Mouse (Mus musculus) limb, embryonic 13.5 days (tissue): Measurements from ENCODE around the gene Slc2a12. TPM values are rescaled to one million over a fixed set of nuclear protein-coding genes. Genes with fewer than 3 reads are reported as not detected.
A peak's percentile ranks its signal among the peaks of the same experiment; 100 is the strongest.

Experiments
- ATAC-seq: fragments of 200-750 bp; cut with Nextera tagmentation; 2 replicates; pipeline ENCODE4 v1.8.0; 2017; ENCODE audit warnings: low read depth, moderate number of reproducible peaks, moderate TSS enrichment; ENCODE audit not compliant: low FRiP score
- H3K27ac ChIP-seq: fragments of 300-500 bp; sonication (generic); 2 replicates; pipeline ENCODE4 v1.5.1; 2015; ENCODE audit warnings: inconsistent platforms, mild to moderate bottlenecking, moderate library complexity
- H3K27me3 ChIP-seq: fragments of 300-500 bp; sonication (generic); 2 replicates; pipeline ENCODE4 v1.6.1; 2015; ENCODE audit warnings: mild to moderate bottlenecking, inconsistent platforms
- H3K36me3 ChIP-seq: fragments of 300-500 bp; sonication (generic); 2 replicates; pipeline ENCODE4 v1.6.1; 2015; ENCODE audit warnings: inconsistent platforms, mild to moderate bottlenecking, moderate library complexity
- H3K4me1 ChIP-seq: fragments of 300-500 bp; sonication (generic); 2 replicates; pipeline ENCODE4 v1.6.1; 2015; ENCODE audit warnings: inconsistent platforms
- H3K4me2 ChIP-seq: fragments of 300-500 bp; sonication (generic); replicated peaks from 2 replicates; pipeline ENCODE4 v1.6.1; 2015; ENCODE audit warnings: inconsistent platforms, mild to moderate bottlenecking, moderate library complexity
- H3K4me3 ChIP-seq: fragments of 300-500 bp; sonication (generic); 2 replicates; pipeline ENCODE4 v1.5.1; 2015; ENCODE audit warnings: moderate library complexity, mild to moderate bottlenecking, inconsistent platforms
- H3K9ac ChIP-seq: fragments of 300-500 bp; sonication (generic); 2 replicates; pipeline ENCODE4 v1.6.1; 2015; ENCODE audit warnings: mild to moderate bottlenecking, inconsistent platforms
- H3K9me3 ChIP-seq: fragments of 300-500 bp; sonication (generic); 2 replicates; pipeline ENCODE4 v1.6.1; 2016; ENCODE audit warnings: inconsistent platforms
- WGBS: fragments of 180-500 bp; shearing (Covaris S2); methylation state at CpG from one replicate; pipeline ENCODE4 v1.1.7; 2015; 5-methylcytosine and 5-hydroxymethylcytosine counted together
- polyA plus RNA-seq: library from polyadenylated mRNA; unstranded; fragments of >200 nt; fragmentation: Nextera tagmentation; extraction: Ambion mirVana; gene quantifications from 2 replicates; pipeline ENCODE4 v1.2.1, GENCODE M21; 2015

Slc2a12 gene
- 1.8 and 2.2 TPM in 2 replicates for polyA plus RNA-seq

DNA sequence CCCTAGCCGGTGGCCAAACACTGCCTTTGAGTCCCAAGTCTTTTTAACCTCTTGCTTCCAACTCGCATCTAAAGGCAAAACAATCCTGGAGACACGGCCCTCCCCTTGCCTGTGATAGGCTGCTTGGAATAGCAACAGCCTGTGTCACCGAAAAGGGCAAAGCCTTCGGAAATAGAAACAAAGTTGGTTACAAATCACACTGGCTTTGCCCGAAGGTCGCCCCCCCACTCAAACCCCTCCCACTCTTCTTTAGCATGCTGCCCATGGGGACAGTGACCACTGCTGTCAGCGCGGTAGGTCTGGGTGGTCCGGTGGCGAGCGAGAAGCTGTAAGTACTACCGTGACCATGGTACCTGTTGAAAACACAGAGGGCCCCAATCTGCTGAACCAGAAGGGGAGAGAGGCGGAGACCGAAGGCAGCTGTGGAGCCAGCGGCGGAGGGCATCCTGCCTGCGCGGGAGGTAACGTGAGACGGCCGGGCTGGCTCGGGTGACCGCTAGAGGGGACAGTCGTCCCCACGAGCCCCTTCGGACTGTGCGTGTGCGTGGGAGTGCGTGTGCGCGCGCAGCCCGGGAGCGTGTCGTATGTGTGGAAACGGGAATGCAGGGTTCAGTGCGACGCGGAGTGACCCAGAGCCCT, at the start of gene Slc2a12:
Gene Slc2a12 (plus strand): TSS at position 159 of the 639 bp plus-strand sequence.
- Histone ChIP-seq H3K4me2 (peak within 1 kb of the TSS; percentile 72), H3K9me3 (peaks cover 10% of the 10 kb centered on the region), H3K4me1 (0 out of 2 replicates have a peak, but pooled peaks cover 10% of the 10 kb centered on the region), H3K9ac (peak within 1 kb of the TSS; percentile 65), H3K27me3 (no peaks in the 10 kb centered on the region), H3K4me3 (peak within 1 kb of the TSS; percentile 52), H3K36me3 (no peaks in the 10 kb centered on the region), H3K27ac (peak within 1 kb of the TSS; percentile 70; the same call in 1 of the 2 replicates)
- WGBS: 4% methylated on average over 40 of the region's 40 CpGs
- ATAC-seq: peak; percentile 80

GRCm38 (mm10) chr10:22598908-22599480, 45.8 kb upstream of the Slc2a12 start:
- Histone ChIP-seq H3K4me2 (no peak overlapping the region), H3K4me3 (no peak overlapping the region), H3K36me3 (no peaks in the 10 kb centered on the region), H3K27me3 (no peaks in the 10 kb centered on the region), H3K27ac (no peak overlapping the region), H3K9me3 (peaks cover 5% of the 10 kb centered on the region; the same call in 1 of the 2 replicates), H3K4me1 (no peaks in the 10 kb centered on the region), H3K9ac (no peak overlapping the region)
- no peak for ATAC-seq
- 92% methylated on average over 8 of the region's 8 CpGs for WGBS

DNA sequence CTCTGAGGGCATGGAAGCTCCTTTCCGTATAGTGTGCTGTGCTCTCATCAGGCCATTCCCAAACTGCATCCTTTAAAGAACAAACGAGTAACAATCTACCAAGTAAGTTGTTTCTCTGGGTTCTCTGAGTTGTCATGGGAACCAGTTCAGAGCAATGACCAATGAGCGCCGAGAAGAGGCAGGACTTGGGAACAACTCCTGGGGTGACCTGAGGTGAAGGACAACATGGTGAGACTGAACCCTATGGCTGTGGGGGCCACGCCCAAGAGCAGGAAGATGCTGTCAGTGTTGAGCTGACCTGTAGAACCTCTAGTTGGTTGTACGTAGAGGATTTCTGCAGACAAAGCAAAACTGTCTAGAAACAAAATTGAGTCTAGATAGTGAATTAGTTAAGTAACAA, 43.8 kb upstream of the Slc2a12 start:
- H3K4me1 ChIP-seq: no peaks in the 10 kb centered on the region
- 85% methylated on average over 6 of the region's 6 CpGs for WGBS
- no peak overlapping the region for H3K4me3 ChIP-seq
- no peaks in the 10 kb centered on the region for H3K27me3 ChIP-seq
- H3K9ac ChIP-seq: no peak overlapping the region
- no peaks in the 10 kb centered on the region for H3K36me3 ChIP-seq
- peaks cover 5% of the 10 kb centered on the region; the same call in 1 of the 2 replicates for H3K9me3 ChIP-seq
- H3K4me2 ChIP-seq: no peak overlapping the region
- no peak overlapping the region for H3K27ac ChIP-seq
- ATAC-seq: no peak

DNA sequence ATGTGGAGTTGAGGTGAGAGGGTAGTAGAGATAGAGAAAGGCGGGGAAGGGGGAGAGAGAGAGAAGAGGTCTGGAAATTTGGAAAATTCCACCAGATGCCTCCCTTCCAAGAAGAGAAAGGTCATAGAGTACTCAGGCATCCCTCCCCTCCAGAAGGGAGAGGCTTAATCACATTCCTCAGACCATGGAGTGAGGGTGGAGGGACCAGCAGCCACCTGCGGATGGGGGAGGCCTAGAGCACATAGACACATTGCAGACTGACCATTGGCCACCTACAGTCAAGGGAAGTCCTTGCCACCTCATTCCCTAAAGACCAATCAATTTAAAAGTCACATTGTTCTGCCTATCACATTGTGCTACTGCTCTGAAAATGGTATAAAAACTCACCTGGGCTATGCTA, 40.0 kb upstream of the Slc2a12 start:
- Histone ChIP-seq H3K4me2 (no peak overlapping the region), H3K9me3 (peaks cover 5% of the 10 kb centered on the region; the same call in 1 of the 2 replicates), H3K4me3 (no peak overlapping the region), H3K36me3 (no peaks in the 10 kb centered on the region), H3K27me3 (no peaks in the 10 kb centered on the region), H3K4me1 (peaks cover 22% of the 10 kb centered on the region), H3K27ac (no peak overlapping the region), H3K9ac (no peak overlapping the region)
- no peak for ATAC-seq
- 70% methylated on average over 2 of the region's 2 CpGs for WGBS

DNA sequence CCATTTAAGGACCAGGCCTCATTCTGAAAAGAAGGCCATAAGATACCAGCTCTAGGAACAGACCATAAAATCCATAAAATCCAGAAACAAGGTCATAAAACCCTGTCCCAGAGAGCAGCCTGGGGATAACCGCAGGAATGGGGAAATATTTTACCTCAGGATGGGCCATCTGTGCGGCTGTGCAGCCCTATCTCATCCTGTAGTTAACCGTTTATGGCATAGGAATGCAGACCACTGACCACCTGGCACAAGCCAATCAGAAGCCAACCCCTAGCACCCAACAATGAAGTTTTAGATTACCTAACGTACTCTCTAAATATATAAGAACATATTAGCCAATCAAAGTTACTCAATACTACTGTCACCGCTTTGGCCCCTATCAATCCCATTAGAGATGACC, 36.5 kb upstream of the Slc2a12 start:
- peak; percentile 80 for ATAC-seq
- Histone ChIP-seq H3K4me2 (no peak overlapping the region), H3K27ac (no peak overlapping the region), H3K4me3 (no peak overlapping the region), H3K9me3 (no peaks in the 10 kb centered on the region), H3K36me3 (no peaks in the 10 kb centered on the region), H3K4me1 (peaks cover 22% of the 10 kb centered on the region), H3K9ac (no peak overlapping the region), H3K27me3 (no peaks in the 10 kb centered on the region)
- 29% methylated on average over 5 of the region's 5 CpGs for WGBS

- Histone ChIP-seq H3K9me3 (no peaks in the 10 kb centered on the region), H3K27me3 (no peaks in the 10 kb centered on the region), H3K9ac (peak overlapping the region; percentile 2; the same call in 1 of the 2 replicates), H3K4me1 (peaks cover 22% of the 10 kb centered on the region), H3K36me3 (no peaks in the 10 kb centered on the region), H3K4me3 (no peak overlapping the region), H3K4me2 (peak overlapping the region; percentile 47), H3K27ac (peak overlapping the region; percentile 23; the same call in 1 of the 2 replicates)
- ATAC-seq: peak; percentile 68
- WGBS: 10% methylated on average over 11 of the region's 11 CpGs
Measured at GRCm38 (mm10) chr10:22608799-22609357, 35.9 kb upstream of the Slc2a12 start.

DNA sequence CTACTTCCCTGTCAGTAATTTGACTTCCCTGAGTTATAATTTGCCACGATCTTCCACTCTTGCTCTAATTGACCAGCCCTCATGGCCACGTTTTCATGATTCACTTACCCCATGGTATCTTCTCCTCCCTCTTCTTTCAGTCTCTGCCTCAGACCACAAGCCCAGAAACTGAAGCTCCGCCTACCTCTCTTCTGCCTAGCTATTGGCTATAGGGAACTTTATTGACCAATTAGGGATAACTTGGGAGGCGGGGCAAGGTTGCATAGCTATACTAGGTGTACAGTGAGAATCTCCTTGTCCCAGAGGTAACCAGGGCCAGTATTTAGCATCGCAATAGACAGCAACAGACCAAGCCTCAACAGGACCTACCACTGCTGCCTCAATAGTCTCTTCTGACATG, 31.5 kb upstream of the Slc2a12 start:
- Histone ChIP-seq H3K27ac (no peak overlapping the region), H3K4me3 (no peak overlapping the region), H3K27me3 (no peaks in the 10 kb centered on the region), H3K4me2 (no peak overlapping the region), H3K9me3 (no peaks in the 10 kb centered on the region), H3K36me3 (no peaks in the 10 kb centered on the region), H3K4me1 (peaks cover 9% of the 10 kb centered on the region; the same call in 1 of the 2 replicates), H3K9ac (no peak overlapping the region)
- WGBS: 87% methylated on average over 5 of the region's 5 CpGs
- no peak for ATAC-seq

GRCm38 (mm10) chr10:22614554-22614953, 30.3 kb upstream of the Slc2a12 start:
- no peak overlapping the region for H3K4me2 ChIP-seq
- H3K9ac ChIP-seq: no peak overlapping the region
- ATAC-seq: no peak
- 0 out of 2 replicates have a peak, but pooled peaks cover 7% of the 10 kb centered on the region for H3K9me3 ChIP-seq
- no peaks in the 10 kb centered on the region for H3K36me3 ChIP-seq
- no peak overlapping the region for H3K4me3 ChIP-seq
- no peaks in the 10 kb centered on the region for H3K4me1 ChIP-seq
- H3K27ac ChIP-seq: no peak overlapping the region
- H3K27me3 ChIP-seq: no peaks in the 10 kb centered on the region
- 89% methylated on average over 8 of the region's 8 CpGs for WGBS

DNA sequence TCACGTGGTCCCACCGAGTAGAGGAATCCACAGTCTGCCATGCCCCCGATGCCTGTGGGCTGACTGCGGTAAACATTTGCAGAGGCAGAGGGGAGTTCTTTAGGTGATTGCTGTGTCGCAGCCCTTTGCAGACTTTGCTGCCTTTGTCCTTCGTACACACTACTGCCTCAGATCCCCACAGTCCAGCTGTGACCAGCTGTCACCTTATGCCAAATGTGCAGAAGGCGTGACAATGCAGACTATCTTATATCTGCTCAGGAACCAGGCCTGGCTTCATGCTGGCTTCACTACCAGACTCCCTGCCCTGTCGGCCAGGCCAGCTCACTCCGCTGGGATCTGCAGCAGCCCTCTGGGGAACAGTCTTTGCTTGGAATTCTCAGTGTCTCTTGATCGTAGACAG, 29.5 kb upstream of the Slc2a12 start:
- Histone ChIP-seq H3K36me3 (no peaks in the 10 kb centered on the region), H3K4me2 (no peak overlapping the region), H3K9ac (no peak overlapping the region), H3K9me3 (0 out of 2 replicates have a peak, but pooled peaks cover 13% of the 10 kb centered on the region), H3K4me1 (no peaks in the 10 kb centered on the region), H3K27me3 (no peaks in the 10 kb centered on the region), H3K4me3 (no peak overlapping the region), H3K27ac (no peak overlapping the region; the same call in 1 of the 2 replicates)
- 51% methylated on average over 10 of the region's 10 CpGs for WGBS
- ATAC-seq: 0 out of 2 replicates have a peak, but pooled peaks have one; percentile 66

- H3K4me1 ChIP-seq: no peaks in the 10 kb centered on the region
- H3K9me3 ChIP-seq: 0 out of 2 replicates have a peak, but pooled peaks cover 13% of the 10 kb centered on the region
- 63% methylated on average over 2 of the region's 2 CpGs for WGBS
- no peak overlapping the region for H3K9ac ChIP-seq
- H3K36me3 ChIP-seq: no peaks in the 10 kb centered on the region
- H3K27me3 ChIP-seq: no peaks in the 10 kb centered on the region
- no peak for ATAC-seq
- no peak overlapping the region for H3K4me3 ChIP-seq
- H3K27ac ChIP-seq: no peak overlapping the region
- H3K4me2 ChIP-seq: no peak overlapping the region
Measured at GRCm38 (mm10) chr10:22618842-22619241, 26.0 kb upstream of the Slc2a12 start.

DNA sequence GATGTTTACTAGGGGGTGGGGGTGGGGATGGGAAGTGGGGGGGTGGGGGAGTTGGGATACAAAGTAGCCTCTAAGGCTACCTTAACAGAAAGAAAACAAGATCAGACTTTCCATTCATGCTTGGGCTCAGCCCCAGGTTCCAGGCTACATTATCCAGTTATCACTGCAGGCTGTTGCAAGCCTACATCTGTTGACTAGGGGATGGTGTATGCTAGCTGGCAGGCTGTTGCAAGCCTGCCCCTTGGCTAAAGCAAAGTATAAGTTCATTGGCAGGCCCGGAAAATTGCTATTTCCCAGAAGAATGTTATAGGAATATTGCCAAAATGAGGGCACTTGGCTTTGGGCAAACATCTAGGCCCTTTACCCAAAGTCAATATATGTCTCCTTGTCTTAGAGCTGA, 16.0 kb upstream of the Slc2a12 start:
- H3K36me3 ChIP-seq: no peaks in the 10 kb centered on the region
- H3K9me3 ChIP-seq: no peaks in the 10 kb centered on the region
- no peak overlapping the region for H3K4me3 ChIP-seq
- H3K4me2 ChIP-seq: no peak overlapping the region
- 65% methylated on average over 1 of the region's 1 CpGs for WGBS
- no peaks in the 10 kb centered on the region for H3K4me1 ChIP-seq
- no peak overlapping the region for H3K9ac ChIP-seq
- no peaks in the 10 kb centered on the region for H3K27me3 ChIP-seq
- ATAC-seq: no peak
- H3K27ac ChIP-seq: no peak overlapping the region

- no peak for ATAC-seq
- Histone ChIP-seq H3K27ac (no peak overlapping the region), H3K9me3 (no peaks in the 10 kb centered on the region), H3K9ac (no peak overlapping the region), H3K27me3 (no peaks in the 10 kb centered on the region), H3K4me2 (no peak overlapping the region), H3K36me3 (no peaks in the 10 kb centered on the region), H3K4me1 (no peaks in the 10 kb centered on the region), H3K4me3 (no peak overlapping the region)
- WGBS: 73% methylated on average over 4 of the region's 4 CpGs
Measured at GRCm38 (mm10) chr10:22631103-22631502, 13.7 kb upstream of the Slc2a12 start.
